In the genomic region with DNA sequence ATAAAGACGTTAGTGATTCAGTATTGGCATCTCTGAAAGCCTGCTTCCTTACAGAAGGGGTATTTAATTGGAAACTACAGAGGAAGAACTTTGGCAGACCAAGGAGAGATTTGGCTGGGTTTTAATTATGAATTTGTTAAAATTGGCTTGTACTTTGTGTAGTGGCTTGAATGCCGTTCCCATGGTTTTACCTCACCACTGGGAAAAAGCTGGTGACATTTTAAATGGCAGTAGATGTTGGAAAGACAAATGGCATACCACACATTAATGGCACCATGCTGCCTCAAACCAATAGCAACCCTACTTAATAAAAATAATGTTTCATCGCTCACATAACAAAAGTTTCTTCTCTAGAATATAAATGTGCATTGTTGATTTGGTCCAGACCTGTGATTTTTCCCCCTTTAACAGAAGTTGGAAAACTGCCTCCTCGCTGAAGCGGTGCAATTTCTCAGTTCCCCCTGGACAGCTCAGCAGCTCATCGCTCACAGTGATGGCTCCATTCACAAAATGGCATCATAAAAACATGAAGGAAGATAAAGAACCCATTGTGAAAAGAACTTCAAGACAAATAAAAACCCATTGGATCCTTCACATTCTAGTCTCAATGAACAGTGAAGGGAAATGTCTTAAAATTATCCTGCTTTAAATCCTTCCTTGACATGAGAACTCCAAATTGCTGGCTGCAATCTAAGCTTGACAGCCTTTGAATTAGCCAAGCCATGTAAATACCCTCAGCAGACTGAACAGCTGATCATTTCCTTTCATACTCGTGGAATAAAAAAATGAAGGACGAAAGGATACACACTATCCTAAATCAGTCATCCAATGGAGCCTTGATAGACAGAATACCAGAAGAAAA, we compare ENCODE assay signal across 12 mouse cellular contexts.
DNase-seq lines count a peak whose midpoint lies in the region; ATAC-seq lines count a peak whose summit lies in the region.
"Had no signal": no experiment of that assay in that cellular context is flagged by ENCODE, and none has a peak within 500 bp of the region (broad histone marks: within the 10 kb centered on the region; RNA-seq: fewer than 3 reads in every experiment).

No protein-coding gene starts in this region.

- peak; percentile 29 to 58 for DNase-seq in frontal cortex, adult 2 months (ENCODE audit: extremely low spot score in 1 of 2, low spot score in 1 of 2)
- no peak for DNase-seq in frontal cortex, postnatal 25 days (ENCODE audit: low spot score in 2 of 2)
- peak; percentile 20 for DNase-seq in right cerebral cortex, adult 18-20 months
- no peak for DNase-seq in right cerebral cortex, postnatal 4 days
- peak; percentile 47 for DNase-seq in layer of hippocampus, adult 9-10 months (ENCODE audit: low spot score)
- no peak for DNase-seq in T-cell, adult 2 months (ENCODE audit: low spot score)
- DNase-seq: adrenal gland, adult 2 months; kidney, adult 18-20 months; kidney, postnatal 36 days; lung, adult 2 months had no signal

- ATAC-seq in monocyte, adult 5-6 weeks (replicated peaks; ENCODE audit: insufficient number of reproducible peaks, low FRiP score, low TSS enrichment, poor library complexity, severe bottlenecking) = no peak
- ATAC-seq: Patski had no signal

Comparison
In these comparisons a context has a peak if more than half of its experiments do, and no peak if none do; other contexts are left out.
1. DNase-seq: peak in frontal cortex, adult 2 months (2 of 2), right cerebral cortex, adult 18-20 months (single experiment) and layer of hippocampus, adult 9-10 months (single experiment); none in frontal cortex, postnatal 25 days (0 of 2), right cerebral cortex, postnatal 4 days (single experiment) and T-cell, adult 2 months (single experiment).